Mouse (Mus musculus) midbrain, embryonic 11.5 days (tissue): ENCODE measurements around the gene Cbarp. TPM values are rescaled to one million over a fixed set of nuclear protein-coding genes. Genes with fewer than 3 reads are reported as not detected.

Source experiments
- ATAC-seq: fragments of 200-750 bp; cut with Nextera tagmentation; 2 replicates; pipeline ENCODE4 v1.8.0; 2017; ENCODE audit warnings: moderate TSS enrichment, moderate library complexity; ENCODE audit not compliant: low FRiP score
- DNase-seq: peaks from one replicate; pipeline ENCODE4 v3.0.0; 2015; ENCODE audit warnings: low spot score; ENCODE audit errors: missing footprints
- H3K27ac ChIP-seq: fragments of 300-500 bp; sonication (generic); 2 replicates; pipeline ENCODE4 v1.5.1; 2014; ENCODE audit warnings: low read depth, low read length
- H3K27me3 ChIP-seq: fragments of 300-500 bp; sonication (generic); 2 replicates; pipeline ENCODE4 v1.6.1; 2014; ENCODE audit warnings: mild to moderate bottlenecking, low read length, moderate library complexity, mixed read lengths; ENCODE audit not compliant: control insufficient read depth, insufficient read depth
- H3K36me3 ChIP-seq: fragments of 300-500 bp; sonication (generic); 2 replicates; pipeline ENCODE4 v1.6.1; 2014; ENCODE audit warnings: mild to moderate bottlenecking, low read length, moderate library complexity, mixed read lengths; ENCODE audit not compliant: control insufficient read depth, insufficient read depth
- H3K4me1 ChIP-seq: fragments of 300-500 bp; sonication (generic); 2 replicates; pipeline ENCODE4 v1.6.1; 2014; ENCODE audit warnings: low read length; ENCODE audit not compliant: control insufficient read depth, insufficient read depth
- H3K4me2 ChIP-seq: fragments of 300-500 bp; sonication (generic); 2 replicates; pipeline ENCODE4 v1.6.1; 2014; ENCODE audit warnings: mild to moderate bottlenecking, moderate library complexity
- H3K4me3 ChIP-seq: fragments of 300-500 bp; sonication (generic); 2 replicates; pipeline ENCODE4 v1.5.1; 2014; ENCODE audit warnings: low read depth, low read length
- H3K9ac ChIP-seq: fragments of 300-500 bp; sonication (generic); 2 replicates; pipeline ENCODE4 v1.6.1; 2014; ENCODE audit warnings: low read length
- H3K9me3 ChIP-seq: fragments of 300-500 bp; sonication (generic); 2 replicates; pipeline ENCODE4 v1.6.1; 2016; ENCODE audit warnings: low read length; ENCODE audit not compliant: control insufficient read depth
- WGBS: fragments of 180-500 bp; shearing (Covaris S2); extraction: QIAGEN DNeasy Blood & Tissue Kit; methylation state at CpG from one replicate; pipeline ENCODE4 v1.1.7; 2014; 5-methylcytosine and 5-hydroxymethylcytosine counted together
- polyA plus RNA-seq: library from polyadenylated mRNA; unstranded; fragments of >200 nt; fragmentation: Nextera tagmentation; extraction: Ambion mirVana; gene quantifications from 2 replicates; pipeline ENCODE4 v1.2.1, GENCODE M21; 2014

The Cbarp gene
- polyA plus RNA-seq, 1 experiment from 2014 or later = 11.8 TPM

- ATAC-seq (peak; percentile 83), DNase-seq (no peak)
- peak overlapping the region; percentile 99 for H3K4me3 ChIP-seq
- peaks cover 30% of the 10 kb centered on the region for H3K36me3 ChIP-seq
- 1% methylated on average over 88 of the region's 88 CpGs for WGBS
- H3K4me2 ChIP-seq = peak overlapping the region; percentile 99
- peak overlapping the region; percentile 100 for H3K9ac ChIP-seq
- peaks cover 39% of the 10 kb centered on the region for H3K4me1 ChIP-seq
- peak overlapping the region; percentile 99 for H3K27ac ChIP-seq
- no peaks in the 10 kb centered on the region for H3K9me3 ChIP-seq
- no peaks in the 10 kb centered on the region for H3K27me3 ChIP-seq
Observed at GRCm38 (mm10) chr10:80149291-80150225, 8.9 kb upstream of the Cbarp start.

GRCm38 (mm10) chr10:80148610-80149290, 8.1 kb upstream of the Cbarp start:
- Histone ChIP-seq H3K4me3 (peak overlapping the region; percentile 99), H3K27me3 (no peaks in the 10 kb centered on the region), H3K4me2 (peak overlapping the region; percentile 74), H3K9me3 (no peaks in the 10 kb centered on the region), H3K4me1 (peaks cover 31% of the 10 kb centered on the region), H3K9ac (peak overlapping the region; percentile 100), H3K36me3 (peaks cover 22% of the 10 kb centered on the region), H3K27ac (peak overlapping the region; percentile 97)
- WGBS = under 1% methylated on average over 47 of the region's 57 CpGs
- ATAC-seq (peak; percentile 48), DNase-seq (peak; percentile 99)

- H3K9me3 ChIP-seq = no peaks in the 10 kb centered on the region
- 3% methylated on average over 39 of the region's 42 CpGs for WGBS
- no peaks in the 10 kb centered on the region for H3K27me3 ChIP-seq
- peak within 1 kb of the TSS; percentile 97 for H3K27ac ChIP-seq
- ATAC-seq (peak; percentile 36), DNase-seq (peak; percentile 96)
- peak within 1 kb of the TSS; percentile 74 for H3K4me2 ChIP-seq
- peak within 1 kb of the TSS; percentile 100 for H3K9ac ChIP-seq
- peaks cover 24% of the 10 kb centered on the region for H3K4me1 ChIP-seq
- H3K36me3 ChIP-seq = peaks cover 16% of the 10 kb centered on the region
- peak within 1 kb of the TSS; percentile 99 for H3K4me3 ChIP-seq
Observed at GRCm38 (mm10) chr10:80147719-80148601, 7.3 kb upstream of the Cbarp start, which contains the start of gene Midn. Midn (plus strand) TSS chr10:80148272.

GRCm38 (mm10) chr10:80147146-80147718, 6.6 kb upstream of the Cbarp start:
- H3K4me2 ChIP-seq = peak overlapping the region; percentile 74; the same call in 1 of the 2 replicates
- H3K27ac ChIP-seq = peak overlapping the region; percentile 97; the same call in 1 of the 2 replicates
- no peak for ATAC-seq
- H3K4me1 ChIP-seq = peaks cover 21% of the 10 kb centered on the region
- peak overlapping the region; percentile 99; the same call in 1 of the 2 replicates for H3K4me3 ChIP-seq
- no peaks in the 10 kb centered on the region for H3K9me3 ChIP-seq
- DNase-seq = no peak
- WGBS = 69% methylated on average over 5 of the region's 5 CpGs
- peaks cover 9% of the 10 kb centered on the region for H3K36me3 ChIP-seq
- no peak overlapping the region; the same call in 1 of the 2 replicates for H3K9ac ChIP-seq
- H3K27me3 ChIP-seq = no peaks in the 10 kb centered on the region

GRCm38 (mm10) chr10:80146568-80147011, 6.0 kb upstream of the Cbarp start:
- Histone ChIP-seq H3K9ac (no peak overlapping the region), H3K27ac (no peak overlapping the region), H3K4me1 (peaks cover 17% of the 10 kb centered on the region), H3K4me2 (no peak overlapping the region), H3K9me3 (no peaks in the 10 kb centered on the region), H3K4me3 (no peak overlapping the region), H3K36me3 (peaks cover 5% of the 10 kb centered on the region; the same call in 1 of the 2 replicates), H3K27me3 (no peaks in the 10 kb centered on the region)
- 79% methylated on average over 4 of the region's 4 CpGs for WGBS
- ATAC-seq (no peak), DNase-seq (no peak)

GRCm38 (mm10) chr10:80145896-80146295, 5.3 kb upstream of the Cbarp start:
- no peaks in the 10 kb centered on the region for H3K9me3 ChIP-seq
- H3K4me3 ChIP-seq = no peak overlapping the region; the same call in 1 of the 2 replicates
- H3K4me1 ChIP-seq = peaks cover 17% of the 10 kb centered on the region
- DNase-seq = no peak
- no peak overlapping the region for H3K27ac ChIP-seq
- ATAC-seq = no peak
- WGBS = 94% methylated on average over 6 of the region's 6 CpGs
- no peaks in the 10 kb centered on the region for H3K27me3 ChIP-seq
- H3K36me3 ChIP-seq = 0 out of 2 replicates have a peak, but pooled peaks cover 2% of the 10 kb centered on the region
- H3K4me2 ChIP-seq = no peak overlapping the region
- no peak overlapping the region for H3K9ac ChIP-seq

- no peak overlapping the region for H3K4me2 ChIP-seq
- WGBS = 75% methylated on average over 20 of the region's 20 CpGs
- H3K9me3 ChIP-seq = no peaks in the 10 kb centered on the region
- peaks cover 17% of the 10 kb centered on the region for H3K4me1 ChIP-seq
- 0 out of 2 replicates have a peak, but pooled peaks cover 2% of the 10 kb centered on the region for H3K36me3 ChIP-seq
- no peak overlapping the region for H3K4me3 ChIP-seq
- H3K9ac ChIP-seq = no peak overlapping the region
- H3K27me3 ChIP-seq = no peaks in the 10 kb centered on the region
- ATAC-seq (no peak), DNase-seq (peak; percentile 98)
- H3K27ac ChIP-seq = no peak overlapping the region
Observed at GRCm38 (mm10) chr10:80144864-80145838, 4.5 kb upstream of the Cbarp start.
